Mouse (Mus musculus): ENCODE measurements around the gene Abhd16a. TPM values are rescaled to one million over a fixed set of nuclear protein-coding genes. Genes with fewer than 3 reads are reported as not detected.

Abhd16a gene
- polyA plus RNA-seq (2014; fragmentation: Illumina TruSeq; extraction: RNeasy Lipid Tissue Mini Kit (QIAGEN cat#74804); ENCODE audit: low read depth, low replicate concordance) = 7.6 TPM

DNA sequence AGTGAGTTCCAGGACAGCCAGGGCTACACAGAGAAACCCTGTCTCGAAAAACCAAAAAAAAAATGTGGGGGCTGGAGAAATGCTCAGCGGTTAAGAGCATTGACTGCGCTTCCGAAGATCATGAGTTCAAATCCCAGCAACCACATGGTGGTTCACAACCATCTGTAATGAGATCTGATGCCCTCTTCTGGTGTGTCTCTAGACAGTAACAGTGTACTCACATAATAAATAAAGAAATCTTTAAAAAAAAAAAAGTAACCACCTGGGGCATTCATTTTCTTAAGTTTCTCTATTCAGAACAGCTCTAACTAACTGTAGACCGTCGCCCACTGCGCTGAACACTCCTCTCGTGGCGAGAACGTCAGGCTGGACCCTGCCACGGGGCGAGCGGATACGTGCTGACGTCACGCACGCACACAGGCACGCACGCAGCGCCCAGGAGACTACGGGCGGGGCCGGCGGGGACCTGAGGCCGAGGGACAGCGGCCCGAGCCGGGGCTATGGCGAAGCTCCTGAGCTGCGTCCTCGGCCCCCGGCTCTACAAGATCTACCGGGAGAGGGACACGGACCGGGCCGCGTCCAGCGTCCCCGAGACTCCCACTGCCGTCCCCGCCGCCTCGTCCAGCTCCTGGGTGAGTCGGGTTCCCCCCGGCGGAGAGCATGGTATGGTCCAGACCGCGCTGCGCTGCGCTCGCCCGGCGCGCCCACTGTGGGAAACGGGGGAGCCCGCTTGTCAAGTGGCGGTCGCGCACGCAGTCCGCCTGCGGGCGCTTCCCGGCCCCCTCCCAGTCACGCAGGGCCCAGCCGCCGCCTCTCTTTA, at the start of gene Abhd16a:
Abhd16a (plus strand) TSS at position 439 of the 820 bp plus-strand sequence.

GRCm38 (mm10) chr17:35046681-35047455, 42.2 kb upstream of the Abhd16a start, which contains the start of gene Msh5:
Gene Msh5, minus strand, starts transcription at chr17:35046745.

GRCm38 (mm10) chr17:35049561-35050016, 39.5 kb upstream of the Abhd16a start, which contains the start of gene Clic1:
Gene Clic1, plus strand, starts transcription at chr17:35049966.

DNA sequence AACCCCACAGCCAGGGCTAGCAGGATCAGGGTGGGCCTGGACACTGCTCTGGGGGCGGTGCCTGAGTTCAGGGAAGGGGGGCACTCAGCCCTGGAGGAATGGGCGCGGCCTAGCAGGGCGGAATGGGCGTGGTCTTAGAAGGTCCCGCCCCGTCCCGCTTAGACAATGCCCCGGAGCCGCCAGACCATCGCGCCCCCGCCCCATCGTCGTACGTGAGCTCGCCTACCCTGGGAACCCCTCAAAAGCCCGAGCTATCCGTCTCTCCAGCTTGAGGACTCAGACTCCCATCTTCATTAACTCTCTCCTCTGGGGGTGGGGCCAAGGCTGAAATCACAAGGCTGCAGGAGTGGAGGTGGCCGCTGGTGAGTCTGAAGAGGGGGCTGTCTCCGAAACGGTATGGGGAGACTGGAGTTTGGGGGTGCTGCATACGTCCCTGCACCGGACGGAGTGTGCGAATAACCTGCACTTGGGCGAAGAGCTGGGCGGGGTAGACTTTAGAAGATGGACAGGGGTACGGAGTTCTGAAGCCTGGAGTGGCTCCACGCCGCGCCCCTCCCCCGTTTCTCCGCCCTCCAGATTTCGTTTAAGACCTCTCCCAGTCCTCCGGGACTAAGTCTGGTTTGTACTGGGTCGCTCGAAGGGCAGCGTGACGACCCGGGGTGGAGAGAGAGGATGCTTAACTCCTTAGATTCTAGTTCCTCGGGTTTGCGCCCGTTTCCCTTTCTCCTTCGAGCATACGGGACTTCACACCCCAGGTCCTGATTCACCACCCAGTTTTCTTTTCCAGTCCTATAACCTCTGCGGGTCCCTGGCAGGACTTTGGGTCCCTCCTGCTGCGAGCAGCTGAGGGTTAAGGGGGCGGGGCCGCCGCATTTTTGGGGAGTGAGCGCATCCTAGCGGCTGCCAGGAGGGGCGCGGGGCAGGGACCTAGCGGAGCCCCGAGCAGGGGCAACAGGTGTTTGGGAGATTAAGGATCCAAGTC, 29.9 kb upstream of the Abhd16a start, which contains the start of gene Ddah2:
Ddah2 (plus strand) TSS at position 125 of the 982 bp plus-strand sequence.

GRCm38 (mm10) chr17:35064951-35065947, 23.8 kb upstream of the Abhd16a start, which contains the start of gene Ly6g6c:
Gene Ly6g6c, plus strand, starts transcription at chr17:35065388.

GRCm38 (mm10) chr17:35066084-35066483, 23.0 kb upstream of the Abhd16a start, which contains the start of gene Mpig6b:
Gene Mpig6b, minus strand, starts transcription at chr17:35066184.

DNA sequence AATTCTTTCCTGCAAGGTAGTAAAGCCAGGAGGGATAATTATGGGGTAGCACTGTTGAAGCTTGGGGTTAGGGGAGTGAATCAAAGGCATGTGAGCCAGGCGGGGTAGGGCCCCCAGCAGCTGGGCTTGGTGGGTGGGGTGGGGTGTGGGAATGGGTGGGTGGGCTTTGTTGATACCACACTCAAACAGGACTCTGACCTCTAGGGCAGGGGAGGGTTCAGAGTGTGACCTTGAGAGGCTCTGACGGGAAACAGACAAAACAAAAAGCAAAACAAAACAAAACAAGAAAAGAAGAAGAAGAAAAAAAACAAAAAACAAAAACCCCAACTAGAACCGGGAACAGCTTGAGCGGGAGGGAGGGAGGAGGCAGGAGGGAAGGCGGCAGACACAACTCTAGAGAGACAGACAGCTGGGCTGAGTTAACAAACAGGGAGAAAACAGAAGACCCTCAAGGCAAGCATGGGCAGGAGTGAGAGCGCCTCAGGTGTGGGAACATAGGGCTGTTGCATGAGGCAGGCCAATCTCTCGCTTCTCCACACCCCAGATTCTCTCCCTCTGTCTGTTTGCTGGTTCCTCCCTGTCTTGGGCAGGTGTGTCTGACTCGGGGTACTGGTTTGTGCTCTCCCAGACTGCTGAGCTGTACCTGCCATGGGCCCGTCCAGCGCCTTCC, 12.4 kb upstream of the Abhd16a start, which contains the start of gene Ly6g6e:
Ly6g6e (plus strand) TSS at position 396 of the 670 bp plus-strand sequence.

DNA sequence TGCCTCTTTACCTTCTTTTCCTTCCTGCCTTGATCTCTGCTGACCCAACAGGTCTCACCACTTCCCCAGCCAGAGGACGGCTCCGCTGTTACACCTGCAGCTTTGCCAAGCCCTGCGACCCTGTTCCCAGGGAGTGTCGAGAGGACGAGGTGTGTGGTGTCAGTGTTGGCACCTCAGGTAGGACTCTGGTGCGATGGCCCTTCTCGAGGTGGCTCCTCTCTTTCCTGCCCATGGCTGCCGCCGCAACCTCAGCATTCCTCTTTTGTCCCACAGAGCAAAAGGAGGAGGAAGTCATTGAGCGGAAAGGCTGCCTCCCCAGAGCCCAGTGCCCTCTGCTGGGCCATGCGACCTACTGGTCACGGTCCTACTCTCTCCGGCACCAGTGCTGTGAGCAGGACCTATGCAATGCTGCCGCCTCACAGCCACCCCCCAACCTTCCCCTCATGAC, 11.3 kb upstream of the Abhd16a start, which contains the start of gene Ly6g6d:
Ly6g6d (minus strand) TSS at position 280 of the 448 bp plus-strand sequence.

GRCm38 (mm10) chr17:35085208-35085865, 3.7 kb upstream of the Abhd16a start, which contains the start of gene Ly6g6f:
Gene Ly6g6f, minus strand, starts transcription at chr17:35085610.

GRCm38 (mm10) chr17:35108097-35108496, 19.0 kb downstream of the Abhd16a start, which contains the start of gene Ly6g5c:
Gene Ly6g5c, plus strand, starts transcription at chr17:35108279.

GRCm38 (mm10) chr17:35115046-35116019, 26.3 kb downstream of the Abhd16a start, which contains the start of gene Ly6g5b:
Gene Ly6g5b, minus strand, starts transcription at chr17:35115428.

GRCm38 (mm10) chr17:35121143-35121799, 32.2 kb downstream of the Abhd16a start, which contains the start of gene Gpank1:
Gene Gpank1, plus strand, starts transcription at chr17:35121455.

DNA sequence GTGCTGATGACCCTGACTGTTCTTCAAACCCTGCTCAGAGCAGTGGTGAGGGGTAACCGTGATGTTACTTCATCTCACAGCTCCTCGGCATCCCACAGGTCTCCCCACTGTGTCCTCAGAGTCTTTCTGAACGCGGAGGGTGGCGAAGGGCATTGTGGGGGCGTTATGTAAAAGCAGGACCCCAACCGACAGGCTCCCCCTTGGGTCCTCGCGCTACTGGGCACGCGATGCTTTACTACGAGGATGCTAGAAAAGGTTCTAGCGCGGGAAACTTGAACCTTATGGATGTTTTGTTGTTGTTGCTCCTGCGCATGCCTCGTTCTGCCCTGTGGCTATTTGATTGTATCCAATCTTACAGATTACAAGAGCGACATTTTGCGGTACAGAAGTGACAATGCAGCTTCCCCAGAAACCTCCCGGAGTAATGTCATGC, 32.8 kb downstream of the Abhd16a start, which contains the start of gene Csnk2b:
Csnk2b (minus strand) TSS at position 183 of the 433 bp plus-strand sequence.

GRCm38 (mm10) chr17:35126206-35126611, 37.1 kb downstream of the Abhd16a start, which contains the start of gene D17H6S53E:
Gene D17H6S53E, plus strand, starts transcription at chr17:35126373.

GRCm38 (mm10) chr17:35131500-35132173, 42.6 kb downstream of the Abhd16a start, which contains the start of gene Apom:
Gene Apom, minus strand, starts transcription at chr17:35132050.

